ENCODE assay signal across 9 mouse cellular contexts in the genomic region with DNA sequence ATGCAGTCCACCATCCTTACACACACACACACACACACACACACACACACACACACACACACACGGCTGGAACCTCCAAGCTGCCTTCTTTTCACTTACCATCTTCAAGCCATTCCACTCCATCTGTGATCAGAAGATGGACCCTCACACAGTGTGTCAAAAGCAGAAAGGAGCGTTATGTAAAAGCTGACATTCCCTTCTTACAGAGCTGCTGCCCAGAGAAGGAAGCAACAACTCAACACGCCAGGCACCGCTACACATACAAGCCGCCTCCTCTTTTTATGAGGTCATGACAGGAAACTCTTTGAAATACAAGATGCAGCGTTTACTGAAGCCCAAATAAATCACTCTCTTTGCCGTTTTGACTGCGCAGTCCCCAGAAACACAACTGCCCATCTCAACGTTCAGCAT.
DNase-seq lines count a peak whose midpoint lies in the region; ATAC-seq and TF ChIP-seq lines count a peak whose summit lies in the region.
"Had no signal": no experiment of that assay in that cellular context is flagged by ENCODE, and none has a peak within 500 bp of the region (broad histone marks: within the 10 kb centered on the region; RNA-seq: fewer than 3 reads in every experiment).

No protein-coding gene starts in this region.

- DNase-seq in kidney, adult 2 months = no peak
- DNase-seq in embryo, embryonic 10.5 days (ENCODE audit: low spot score) = peak; percentile 63
- peak; percentile 38 for DNase-seq in limb, embryonic 11.5 days (ENCODE audit: low spot score)
- DNase-seq in right cerebral cortex, postnatal 4 days = peak; percentile 29
- DNase-seq in gastrocnemius, postnatal 36 days = no peak
- no peak for DNase-seq in adrenal gland, adult 8-10 months

- TF ChIP-seq CTCF in kidney, adult 2 months (conservative IDR thresholded peaks at IDR 0.05; ENCODE audit: insufficient read depth, insufficient read length, low read depth, low read length) = no peak

- H3K27me3 ChIP-seq in kidney, embryonic 15.5 days = no peaks in the 10 kb centered on the region
- 0 out of 2 replicates have a peak, but pooled peaks cover 2% of the 10 kb centered on the region for H3K27me3 ChIP-seq in kidney, adult 2 months (replicated peaks; ENCODE audit: control insufficient read depth, insufficient read depth, low read length)
- no peaks in the 10 kb centered on the region for H3K27me3 ChIP-seq in hindbrain, embryonic 13.5 days
- H3K27me3 ChIP-seq in limb, embryonic 11.5 days (ENCODE audit: control insufficient read depth, insufficient read depth, low read length) = no peaks in the 10 kb centered on the region

- H3K4me1 ChIP-seq in kidney, embryonic 15.5 days = peaks cover 16% of the 10 kb centered on the region
- no peaks in the 10 kb centered on the region for H3K4me1 ChIP-seq in kidney, adult 2 months (ENCODE audit: control insufficient read depth, insufficient read depth, low read length)
- peaks cover 18% of the 10 kb centered on the region for H3K4me1 ChIP-seq in hindbrain, embryonic 13.5 days (replicated peaks)
- peaks cover 13% of the 10 kb centered on the region; the same call in 1 of the 2 replicates for H3K4me1 ChIP-seq in limb, embryonic 11.5 days (ENCODE audit: control insufficient read depth, insufficient read depth, low read length)

- peak; percentile 83 for ATAC-seq in kidney, embryonic 15.5 days (replicated peaks; ENCODE audit: low FRiP score)
- peak; percentile 62 for ATAC-seq in hindbrain, embryonic 13.5 days (ENCODE audit: low FRiP score)
- peak; percentile 47; the same call in 1 of the 2 replicates for ATAC-seq in limb, embryonic 11.5 days (ENCODE audit: insufficient number of reproducible peaks, low FRiP score, low TSS enrichment, low read depth)

- TF ChIP-seq POLR2A in kidney, adult 2 months (IDR thresholded peaks at IDR 0.05; ENCODE audit: low read depth, low read length) = no peak

- no peaks in the 10 kb centered on the region for H3K9me3 ChIP-seq in kidney, embryonic 15.5 days (replicated peaks)
- H3K9me3 ChIP-seq in hindbrain, embryonic 13.5 days = no peaks in the 10 kb centered on the region
- no peaks in the 10 kb centered on the region for H3K9me3 ChIP-seq in limb, embryonic 11.5 days (ENCODE audit: control insufficient read depth, low read length)

- no peaks in the 10 kb centered on the region for H3K36me3 ChIP-seq in kidney, embryonic 15.5 days
- no peaks in the 10 kb centered on the region for H3K36me3 ChIP-seq in kidney, adult 2 months (ENCODE audit: control insufficient read depth, insufficient read depth, low read length)
- H3K36me3 ChIP-seq in hindbrain, embryonic 13.5 days = no peaks in the 10 kb centered on the region
- no peaks in the 10 kb centered on the region for H3K36me3 ChIP-seq in limb, embryonic 11.5 days (ENCODE audit: control insufficient read depth, insufficient read depth, low read length)

- no peak overlapping the region for H3K9ac ChIP-seq in kidney, embryonic 15.5 days
- H3K9ac ChIP-seq in hindbrain, embryonic 13.5 days = peak overlapping the region; percentile 83
- H3K9ac ChIP-seq in limb, embryonic 11.5 days (ENCODE audit: low read length) = no peak overlapping the region

- peak overlapping the region; percentile 53 for H3K4me2 ChIP-seq in kidney, embryonic 15.5 days
- H3K4me2 ChIP-seq in hindbrain, embryonic 13.5 days = peak overlapping the region; percentile 60
- H3K4me2 ChIP-seq in limb, embryonic 11.5 days (ENCODE audit: low read depth, severe bottlenecking) = peak overlapping the region; percentile 34

- H3K27ac ChIP-seq in kidney, embryonic 15.5 days = peak overlapping the region; percentile 24; the same call in 1 of the 2 replicates
- H3K27ac ChIP-seq in kidney, adult 2 months (ENCODE audit: insufficient read depth, low read depth, low read length) = no peak overlapping the region
- H3K27ac ChIP-seq in hindbrain, embryonic 13.5 days = peak overlapping the region; percentile 95
- no peak overlapping the region for H3K27ac ChIP-seq in limb, embryonic 11.5 days (replicated peaks; ENCODE audit: low read depth, low read length)

- peak overlapping the region; percentile 33 for H3K4me3 ChIP-seq in kidney, embryonic 15.5 days (replicated peaks)
- no peak overlapping the region for H3K4me3 ChIP-seq in kidney, adult 2 months (ENCODE audit: insufficient read depth, low read depth, low read length)
- peak overlapping the region; percentile 52 for H3K4me3 ChIP-seq in hindbrain, embryonic 13.5 days
- H3K4me3 ChIP-seq in limb, embryonic 11.5 days (ENCODE audit: low read depth, low read length) = no peak overlapping the region
- H3K4me3 ChIP-seq: erythroblast, embryonic 14.5 days had no signal

- WGBS in kidney, embryonic 15.5 days = 3% methylated on average over 9 of the region's 9 CpGs
- WGBS in kidney, adult 2 months = 2% methylated on average over 9 of the region's 9 CpGs
- 11% methylated on average over 9 of the region's 9 CpGs for WGBS in hindbrain, embryonic 13.5 days
- 5% methylated on average over 9 of the region's 9 CpGs for WGBS in limb, embryonic 11.5 days

- intact Hi-C loops in gastrocnemius, postnatal 36 days (cut with DNase I) = no loop called here

Comparison
In these comparisons a context has a peak if more than half of its experiments do, and no peak if none do; other contexts are left out.
1. H3K27ac ChIP-seq: peak in kidney, embryonic 15.5 days (single experiment) and hindbrain, embryonic 13.5 days (single experiment); none in kidney, adult 2 months (single experiment) and limb, embryonic 11.5 days (single experiment).
2. H3K4me3 ChIP-seq: peak in kidney, embryonic 15.5 days (single experiment) and hindbrain, embryonic 13.5 days (single experiment); none in kidney, adult 2 months (single experiment) and limb, embryonic 11.5 days (single experiment).
3. DNase-seq: peak in embryo, embryonic 10.5 days (single experiment), limb, embryonic 11.5 days (single experiment) and right cerebral cortex, postnatal 4 days (single experiment); none in kidney, adult 2 months (single experiment), gastrocnemius, postnatal 36 days (0 of 2) and adrenal gland, adult 8-10 months (single experiment).
4. Peak in every context shown above with its lines, with median percentiles within 50 percentile points of each other: ATAC-seq and H3K4me2 ChIP-seq.